Mouse (Mus musculus): ENCODE data around the gene Nnat. TPM values are rescaled to one million over a fixed set of nuclear protein-coding genes. Genes with fewer than 3 reads are reported as not detected.

The Nnat gene
- polyA plus RNA-seq (2015; fragmentation: Nextera tagmentation; extraction: Ambion mirVana) = 614 and 619 TPM in 2 replicates

DNA sequence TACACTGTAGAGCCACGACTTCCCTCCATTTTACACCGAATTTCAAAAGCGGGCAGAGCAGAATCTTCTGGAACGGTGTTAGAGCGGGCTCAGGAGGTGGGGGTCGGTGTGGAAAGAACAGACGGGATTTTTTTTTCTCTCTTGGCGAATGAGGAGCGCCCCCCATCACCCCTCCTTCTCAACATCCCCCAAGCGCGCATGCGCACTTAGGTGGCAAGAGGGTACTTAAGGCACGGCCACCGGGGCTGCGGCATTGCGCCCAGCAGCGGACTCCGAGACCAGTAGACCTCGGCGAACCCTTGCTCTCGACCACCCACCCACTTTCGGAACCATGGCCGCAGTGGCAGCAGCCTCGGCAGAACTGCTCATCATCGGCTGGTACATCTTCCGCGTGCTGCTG lies at the start of gene Nnat:
Gene Nnat (plus strand): TSS at position 221 of the 400 bp plus-strand sequence.
- H3K9ac ChIP-seq (ENCODE audit: low read length) = peak within 1 kb of the TSS; percentile 69
- peaks cover 40% of the 10 kb centered on the region for H3K9me3 ChIP-seq (ENCODE audit: control insufficient read depth, low read length)
- WGBS = 59% methylated on average over 27 of the region's 27 CpGs
- peaks cover 35% of the 10 kb centered on the region for H3K36me3 ChIP-seq (ENCODE audit: control insufficient read depth, insufficient read depth, low read length)
- H3K27ac ChIP-seq (ENCODE audit: low read length) = peak within 1 kb of the TSS; percentile 66
- H3K4me1 ChIP-seq (replicated peaks; ENCODE audit: control insufficient read depth, insufficient read depth, low read length) = peaks cover 18% of the 10 kb centered on the region
- no peaks in the 10 kb centered on the region for H3K27me3 ChIP-seq (ENCODE audit: control insufficient read depth, insufficient read depth, low read depth, low read length)
- H3K4me2 ChIP-seq (ENCODE audit: low read depth, low read length) = peak within 1 kb of the TSS; percentile 61
- peak; percentile 24; the same call in 1 of the 2 replicates for ATAC-seq (ENCODE audit: low read depth)
- H3K4me3 ChIP-seq (ENCODE audit: low read length) = peak within 1 kb of the TSS; percentile 54

DNA sequence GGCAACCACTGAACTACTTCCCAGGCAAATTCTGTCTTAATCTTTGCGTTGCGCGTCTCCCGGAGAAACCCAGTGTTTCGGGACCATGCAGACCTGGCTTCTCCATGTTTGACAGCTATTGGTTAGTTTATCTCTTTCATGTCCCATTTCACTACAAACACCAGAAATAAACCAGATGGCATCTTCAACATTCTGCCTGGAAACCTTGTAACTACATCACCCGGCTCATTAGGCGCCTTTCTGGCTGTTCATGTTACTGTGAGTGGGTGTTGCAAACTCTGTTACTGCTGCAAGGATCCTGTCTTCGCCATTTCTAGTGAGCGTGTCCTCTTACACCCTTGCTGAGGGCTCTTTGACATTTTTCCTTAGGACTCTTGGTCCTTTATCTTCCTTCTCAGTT lies 47.0 kb upstream of the Nnat start:
- Histone ChIP-seq H3K4me1 (replicated peaks; ENCODE audit: control insufficient read depth, insufficient read depth, low read length) (no peaks in the 10 kb centered on the region), H3K9me3 (ENCODE audit: control insufficient read depth, low read length) (no peaks in the 10 kb centered on the region), H3K27ac (ENCODE audit: low read length) (no peak overlapping the region), H3K4me3 (ENCODE audit: low read length) (no peak overlapping the region), H3K27me3 (ENCODE audit: control insufficient read depth, insufficient read depth, low read depth, low read length) (no peaks in the 10 kb centered on the region; the same call in 1 of the 2 replicates), H3K9ac (ENCODE audit: low read length) (no peak overlapping the region), H3K36me3 (ENCODE audit: control insufficient read depth, insufficient read depth, low read length) (no peaks in the 10 kb centered on the region), H3K4me2 (ENCODE audit: low read depth, low read length) (no peak overlapping the region)
- ATAC-seq (ENCODE audit: low read depth) = no peak
- WGBS = 82% methylated on average over 9 of the region's 9 CpGs

DNA sequence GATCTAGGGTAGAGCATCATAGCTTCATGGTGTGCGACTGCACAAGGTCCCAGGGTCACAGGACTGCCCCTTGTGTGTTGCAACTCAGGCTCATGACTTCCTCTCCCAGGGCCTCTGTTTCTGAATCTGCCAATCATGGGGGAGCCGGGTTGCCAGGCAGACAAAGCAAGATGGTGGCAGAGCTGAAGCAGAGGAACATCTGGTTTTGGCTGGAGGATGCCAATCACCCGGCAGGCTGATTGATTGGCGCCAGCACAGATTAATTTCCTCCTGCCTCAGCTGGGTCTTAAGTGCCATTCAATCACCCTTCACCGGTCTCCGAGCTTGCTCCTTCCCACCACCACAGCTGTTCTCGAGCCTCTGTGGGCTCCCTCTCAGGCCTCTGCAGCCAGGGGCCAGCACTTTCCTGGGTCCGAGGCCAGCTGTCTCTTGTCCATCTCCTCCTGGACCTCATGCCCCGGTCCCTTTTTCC lies 46.1 kb upstream of the Nnat start:
- H3K4me3 ChIP-seq (ENCODE audit: low read length) = no peak overlapping the region
- H3K4me1 ChIP-seq (replicated peaks; ENCODE audit: control insufficient read depth, insufficient read depth, low read length) = no peaks in the 10 kb centered on the region
- H3K27ac ChIP-seq (ENCODE audit: low read length) = no peak overlapping the region
- no peaks in the 10 kb centered on the region for H3K9me3 ChIP-seq (ENCODE audit: control insufficient read depth, low read length)
- peak; percentile 69 for ATAC-seq (ENCODE audit: low read depth)
- whole genome bisulfite sequencing = 30% methylated on average over 9 of the region's 9 CpGs
- H3K4me2 ChIP-seq (ENCODE audit: low read depth, low read length) = no peak overlapping the region
- H3K36me3 ChIP-seq (ENCODE audit: control insufficient read depth, insufficient read depth, low read length) = no peaks in the 10 kb centered on the region
- no peak overlapping the region for H3K9ac ChIP-seq (ENCODE audit: low read length)
- H3K27me3 ChIP-seq (ENCODE audit: control insufficient read depth, insufficient read depth, low read depth, low read length) = no peaks in the 10 kb centered on the region

DNA sequence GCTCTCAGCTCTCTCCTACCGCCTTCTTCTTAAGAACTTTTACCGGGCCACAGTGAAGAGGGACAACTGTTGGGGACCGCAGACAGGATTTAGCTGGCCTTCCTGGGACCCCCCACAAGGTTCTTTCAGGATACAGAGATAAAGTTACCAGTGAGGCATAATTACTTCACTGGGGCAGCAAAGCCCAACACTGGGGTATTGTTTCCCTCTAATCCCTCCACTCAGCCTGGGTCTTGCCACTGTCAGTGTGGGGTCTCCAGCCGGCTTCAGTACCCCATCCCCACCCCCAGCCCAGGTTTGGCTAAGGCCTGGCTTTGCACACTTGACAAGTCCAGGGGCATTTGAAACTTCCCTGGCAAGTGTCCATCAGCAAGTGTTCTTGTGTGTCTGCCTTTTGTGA lies 45.5 kb upstream of the Nnat start:
- no peak for ATAC-seq (ENCODE audit: low read depth)
- H3K27ac ChIP-seq (ENCODE audit: low read length) = no peak overlapping the region
- 15% methylated on average over 4 of the region's 4 CpGs for WGBS
- no peak overlapping the region for H3K4me2 ChIP-seq (ENCODE audit: low read depth, low read length)
- H3K4me3 ChIP-seq (ENCODE audit: low read length) = no peak overlapping the region
- H3K9me3 ChIP-seq (ENCODE audit: control insufficient read depth, low read length) = no peaks in the 10 kb centered on the region
- no peaks in the 10 kb centered on the region for H3K36me3 ChIP-seq (ENCODE audit: control insufficient read depth, insufficient read depth, low read length)
- no peaks in the 10 kb centered on the region for H3K4me1 ChIP-seq (replicated peaks; ENCODE audit: control insufficient read depth, insufficient read depth, low read length)
- H3K27me3 ChIP-seq (ENCODE audit: control insufficient read depth, insufficient read depth, low read depth, low read length) = no peaks in the 10 kb centered on the region
- no peak overlapping the region for H3K9ac ChIP-seq (ENCODE audit: low read length)

DNA sequence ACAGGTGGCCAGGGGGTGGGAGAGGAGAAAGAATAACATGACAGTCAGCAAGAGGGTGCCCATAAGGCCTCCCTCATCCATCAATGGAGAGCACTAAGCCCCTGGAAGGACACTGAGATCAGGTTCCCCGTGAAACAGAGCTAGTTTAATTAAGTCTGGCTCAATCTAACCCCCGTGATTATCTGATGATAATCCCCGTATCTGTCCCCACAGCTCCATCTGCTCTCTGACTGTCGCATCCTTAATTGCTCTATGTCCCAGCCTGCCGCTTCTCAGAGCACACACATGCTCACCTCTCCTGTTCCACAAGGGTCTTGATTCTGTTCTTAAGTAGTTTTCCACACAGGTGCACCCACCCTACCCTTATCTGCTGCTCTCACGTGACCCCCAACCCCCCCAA lies 42.4 kb upstream of the Nnat start:
- H3K27me3 ChIP-seq (ENCODE audit: control insufficient read depth, insufficient read depth, low read depth, low read length) = no peaks in the 10 kb centered on the region
- no peak overlapping the region for H3K4me2 ChIP-seq (ENCODE audit: low read depth, low read length)
- no peaks in the 10 kb centered on the region for H3K9me3 ChIP-seq (ENCODE audit: control insufficient read depth, low read length)
- no peak overlapping the region for H3K4me3 ChIP-seq (ENCODE audit: low read length)
- H3K4me1 ChIP-seq (replicated peaks; ENCODE audit: control insufficient read depth, insufficient read depth, low read length) = no peaks in the 10 kb centered on the region
- WGBS = 51% methylated on average over 6 of the region's 6 CpGs
- no peak for ATAC-seq (ENCODE audit: low read depth)
- no peaks in the 10 kb centered on the region for H3K36me3 ChIP-seq (ENCODE audit: control insufficient read depth, insufficient read depth, low read length)
- no peak overlapping the region for H3K27ac ChIP-seq (ENCODE audit: low read length)
- no peak overlapping the region for H3K9ac ChIP-seq (ENCODE audit: low read length)

DNA sequence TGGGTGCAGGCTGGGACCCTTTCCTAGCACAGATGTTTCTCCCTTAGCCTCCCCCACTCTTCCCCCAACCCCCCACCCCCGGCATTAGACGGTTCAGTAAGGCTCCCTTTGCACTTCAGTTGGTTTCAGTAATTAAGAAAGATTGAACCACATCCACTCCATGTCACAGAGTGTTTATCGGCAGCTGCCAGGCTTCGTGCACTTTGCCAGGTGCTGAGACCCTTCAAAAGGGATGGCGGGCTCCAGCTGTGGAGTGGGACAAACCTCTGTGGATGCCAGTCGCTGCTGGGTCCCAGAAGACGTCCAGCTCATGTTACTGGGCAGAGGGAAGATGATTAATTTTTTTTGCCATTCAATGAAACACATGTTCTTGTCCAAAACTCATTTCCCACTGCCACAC lies 41.4 kb upstream of the Nnat start:
- Histone ChIP-seq H3K4me3 (ENCODE audit: low read length) (no peak overlapping the region), H3K9me3 (ENCODE audit: control insufficient read depth, low read length) (no peaks in the 10 kb centered on the region), H3K36me3 (ENCODE audit: control insufficient read depth, insufficient read depth, low read length) (no peaks in the 10 kb centered on the region), H3K4me2 (ENCODE audit: low read depth, low read length) (no peak overlapping the region), H3K9ac (ENCODE audit: low read length) (no peak overlapping the region), H3K27ac (ENCODE audit: low read length) (no peak overlapping the region), H3K4me1 (replicated peaks; ENCODE audit: control insufficient read depth, insufficient read depth, low read length) (no peaks in the 10 kb centered on the region), H3K27me3 (ENCODE audit: control insufficient read depth, insufficient read depth, low read depth, low read length) (no peaks in the 10 kb centered on the region)
- 32% methylated on average over 7 of the region's 7 CpGs for WGBS
- no peak for ATAC-seq (ENCODE audit: low read depth)

DNA sequence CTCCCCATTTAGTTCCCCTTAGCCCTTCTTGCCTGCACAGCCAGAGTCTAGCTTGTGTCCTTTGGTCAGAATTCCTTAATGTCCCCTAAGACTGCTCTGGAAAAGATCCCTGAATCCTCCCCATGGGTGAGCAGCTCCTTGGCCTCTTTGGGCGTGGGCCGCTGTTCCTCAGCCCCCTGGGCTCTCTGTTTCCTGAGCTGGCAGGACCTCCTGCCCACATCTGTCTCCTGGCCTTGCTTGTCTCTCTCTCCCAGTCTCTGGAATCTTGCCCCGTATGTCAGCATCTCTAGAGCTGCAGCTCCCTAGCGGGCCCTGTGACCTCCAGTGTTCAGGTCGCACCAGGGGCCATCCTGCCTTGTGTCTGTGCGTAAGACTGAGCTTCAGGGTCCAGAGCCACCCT lies 40.4 kb upstream of the Nnat start:
- no peaks in the 10 kb centered on the region for H3K27me3 ChIP-seq (ENCODE audit: control insufficient read depth, insufficient read depth, low read depth, low read length)
- H3K9ac ChIP-seq (ENCODE audit: low read length) = no peak overlapping the region
- ATAC-seq (ENCODE audit: low read depth) = no peak
- no peaks in the 10 kb centered on the region for H3K36me3 ChIP-seq (ENCODE audit: control insufficient read depth, insufficient read depth, low read length)
- no peaks in the 10 kb centered on the region for H3K9me3 ChIP-seq (ENCODE audit: control insufficient read depth, low read length)
- no peak overlapping the region for H3K4me3 ChIP-seq (ENCODE audit: low read length)
- no peak overlapping the region for H3K27ac ChIP-seq (ENCODE audit: low read length)
- no peaks in the 10 kb centered on the region for H3K4me1 ChIP-seq (replicated peaks; ENCODE audit: control insufficient read depth, insufficient read depth, low read length)
- H3K4me2 ChIP-seq (ENCODE audit: low read depth, low read length) = no peak overlapping the region
- 49% methylated on average over 6 of the region's 6 CpGs for WGBS

DNA sequence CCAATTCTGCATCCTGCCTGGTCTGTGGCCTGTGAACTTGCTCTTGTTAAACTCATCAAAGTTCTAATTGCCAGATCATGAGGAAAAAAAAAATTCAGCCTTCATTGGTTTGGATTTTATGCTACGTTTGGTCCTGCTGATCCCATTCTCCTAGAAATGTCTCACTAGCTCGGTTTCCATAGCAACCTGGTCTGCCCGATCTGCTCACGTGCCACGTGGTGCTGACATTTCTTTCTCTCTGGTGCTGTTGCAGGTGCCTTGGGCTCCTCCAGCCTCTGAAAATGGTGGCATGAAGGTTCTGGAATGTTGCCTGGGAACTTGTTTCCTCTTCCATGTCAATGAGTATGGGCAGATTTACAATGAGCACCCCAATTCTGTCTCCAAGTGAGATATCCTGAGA lies 39.4 kb upstream of the Nnat start:
- no peak overlapping the region for H3K4me2 ChIP-seq (ENCODE audit: low read depth, low read length)
- WGBS = 22% methylated on average over 5 of the region's 5 CpGs
- no peak overlapping the region for H3K27ac ChIP-seq (ENCODE audit: low read length)
- no peak overlapping the region for H3K9ac ChIP-seq (ENCODE audit: low read length)
- ATAC-seq (ENCODE audit: low read depth) = no peak
- H3K4me3 ChIP-seq (ENCODE audit: low read length) = no peak overlapping the region
- no peaks in the 10 kb centered on the region for H3K9me3 ChIP-seq (ENCODE audit: control insufficient read depth, low read length)
- H3K27me3 ChIP-seq (ENCODE audit: control insufficient read depth, insufficient read depth, low read depth, low read length) = no peaks in the 10 kb centered on the region
- H3K36me3 ChIP-seq (ENCODE audit: control insufficient read depth, insufficient read depth, low read length) = no peaks in the 10 kb centered on the region
- no peaks in the 10 kb centered on the region for H3K4me1 ChIP-seq (replicated peaks; ENCODE audit: control insufficient read depth, insufficient read depth, low read length)

DNA sequence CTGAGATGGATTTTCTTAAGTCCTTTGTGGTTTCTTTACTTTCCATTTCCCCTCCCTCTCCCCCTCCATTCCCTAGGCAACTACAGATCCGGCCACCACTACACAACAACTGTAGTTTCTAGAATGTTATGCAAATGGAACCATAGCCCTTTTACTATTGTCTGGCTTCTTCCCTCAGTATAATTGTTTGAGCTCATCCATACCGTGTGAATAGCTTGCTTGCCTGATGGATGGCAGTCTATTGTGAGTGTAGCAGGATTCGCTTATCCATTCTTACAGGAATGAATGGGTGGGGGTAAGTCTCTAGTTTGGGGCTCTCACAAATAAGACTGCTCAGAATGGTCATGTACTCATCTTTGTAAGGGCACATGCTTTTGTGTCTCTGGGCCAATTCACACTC lies 37.3 kb upstream of the Nnat start:
- no peak overlapping the region for H3K4me3 ChIP-seq (ENCODE audit: low read length)
- H3K36me3 ChIP-seq (ENCODE audit: control insufficient read depth, insufficient read depth, low read length) = no peaks in the 10 kb centered on the region
- no peaks in the 10 kb centered on the region for H3K27me3 ChIP-seq (ENCODE audit: control insufficient read depth, insufficient read depth, low read depth, low read length)
- H3K9me3 ChIP-seq (ENCODE audit: control insufficient read depth, low read length) = no peaks in the 10 kb centered on the region
- WGBS = 69% methylated on average over 3 of the region's 3 CpGs
- ATAC-seq (ENCODE audit: low read depth) = no peak
- no peak overlapping the region for H3K4me2 ChIP-seq (ENCODE audit: low read depth, low read length)
- H3K9ac ChIP-seq (ENCODE audit: low read length) = no peak overlapping the region
- H3K4me1 ChIP-seq (replicated peaks; ENCODE audit: control insufficient read depth, insufficient read depth, low read length) = no peaks in the 10 kb centered on the region
- no peak overlapping the region for H3K27ac ChIP-seq (ENCODE audit: low read length)
